Mouse (Mus musculus): Measurements from ENCODE around the gene Cidec.

GRCm38 (mm10) chr6:113429965-113430364 lies 5.6 kb downstream of the Cidec start:
- no peak for TF ChIP-seq POLR2A (IDR thresholded peaks at IDR 0.05; ENCODE audit: extremely low read depth, insufficient read depth, low read length)
- no peak for TF ChIP-seq CTCF (IDR thresholded peaks at IDR 0.05; ENCODE audit: low read depth, low read length)
